Mouse (Mus musculus) brain, adult 2 months (tissue): Measurements from ENCODE around the gene Slco2b1.

Experiments
- DNase-seq: peaks from one replicate; pipeline ENCODE4 v3.0.0; 2011; ENCODE audit warnings: low read depth, low spot score

The Slco2b1 gene

DNA sequence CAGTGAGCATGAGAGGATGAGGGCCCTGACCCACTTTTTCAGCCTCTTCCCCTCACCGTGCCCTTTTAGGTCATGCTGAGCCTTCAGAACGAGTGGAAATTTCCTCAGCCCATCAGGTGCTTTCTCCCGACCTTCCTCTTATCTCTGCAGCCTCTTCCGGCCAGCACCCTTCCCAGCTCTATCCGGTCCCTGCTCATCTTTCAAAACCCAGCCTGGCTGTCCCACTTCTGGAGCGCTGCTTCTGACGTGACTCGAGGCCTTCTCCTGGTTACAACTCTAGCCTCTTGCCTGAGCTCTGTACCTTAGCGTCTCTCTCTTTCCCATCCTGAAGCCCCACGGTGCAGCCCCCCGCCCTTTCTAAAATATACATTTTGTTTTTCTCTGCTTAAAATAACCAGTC, 56.9 kb downstream of the Slco2b1 start:
- DNase-seq = no peak

DNA sequence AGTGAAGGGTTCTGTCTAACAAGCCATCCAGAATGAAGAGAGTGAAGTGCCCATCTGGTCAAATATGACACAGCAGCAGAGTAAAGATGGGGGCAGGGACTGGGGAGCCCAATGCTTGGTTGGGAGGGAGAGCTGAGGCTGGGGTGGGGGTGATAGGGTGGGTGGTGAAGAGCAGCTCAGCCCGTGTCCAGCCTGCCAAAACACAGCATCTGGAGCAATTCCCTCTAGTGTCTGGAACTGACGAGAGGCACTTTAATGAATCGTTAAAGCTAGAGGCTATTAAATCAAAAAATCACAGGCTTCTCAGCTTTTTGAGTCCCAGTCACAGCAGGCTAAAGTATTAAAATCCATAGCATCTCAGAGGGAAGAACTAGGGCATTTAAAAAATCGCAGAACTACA, 61.6 kb downstream of the Slco2b1 start:
- no peak for DNase-seq

DNA sequence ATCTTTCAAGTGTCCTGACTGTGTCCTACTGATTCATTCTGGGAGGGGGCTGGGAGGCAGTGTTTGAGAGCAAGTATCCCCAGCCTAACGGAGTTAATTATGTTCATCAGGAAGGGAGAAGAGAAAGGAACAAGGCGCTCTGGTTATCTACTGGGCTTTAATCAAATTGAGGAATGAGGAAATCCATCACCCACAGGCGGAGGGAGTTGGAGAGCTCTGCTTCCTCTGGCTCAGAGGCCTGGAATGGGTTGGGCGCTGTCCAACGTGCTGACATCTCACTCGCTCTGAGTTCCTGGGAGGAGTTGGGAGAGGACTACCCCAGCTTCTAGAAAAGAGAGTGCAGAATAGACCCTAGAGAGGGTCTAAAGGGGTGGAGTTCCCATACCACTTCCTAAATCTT, 62.5 kb downstream of the Slco2b1 start:
- peak; percentile 49 for DNase-seq

DNA sequence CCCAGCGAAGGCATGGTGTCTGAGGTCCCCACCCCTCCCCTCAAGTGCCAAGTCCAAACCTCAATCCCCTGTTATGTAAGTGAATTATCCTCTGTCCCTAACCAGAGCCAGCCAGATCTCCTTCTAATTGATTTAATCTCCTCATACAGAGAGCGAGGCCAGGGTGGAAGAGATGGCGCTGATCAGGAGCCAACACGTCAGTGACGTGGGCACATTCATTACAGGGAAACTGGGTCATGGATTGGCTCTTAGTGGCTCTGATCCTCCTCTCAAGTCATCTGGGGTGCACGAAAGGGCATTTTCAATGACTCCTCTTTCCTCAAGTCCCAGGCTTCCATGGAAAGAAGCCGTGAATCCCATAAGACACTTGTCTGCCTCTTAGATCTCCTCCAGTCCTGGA, 66.4 kb downstream of the Slco2b1 start:
- DNase-seq = no peak

DNA sequence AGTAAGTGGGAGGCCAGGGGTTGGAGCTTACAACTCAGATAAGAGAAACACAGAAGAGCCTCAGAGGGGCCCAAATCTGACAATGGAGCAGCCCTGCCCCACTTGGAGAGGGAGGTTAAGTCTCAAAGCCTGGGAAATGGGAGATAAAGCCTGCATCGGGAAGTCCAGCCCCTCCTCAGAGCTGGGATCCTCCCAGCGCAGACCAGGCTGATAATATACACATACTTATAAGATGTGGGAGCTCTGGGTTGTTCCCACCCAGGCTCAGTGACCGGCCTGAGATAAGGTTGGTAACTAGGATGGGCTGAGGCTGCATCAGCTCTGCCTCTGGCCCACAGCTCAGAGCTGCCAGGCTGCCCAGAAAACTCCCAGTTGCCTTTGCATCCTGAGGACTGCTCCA, 69.1 kb downstream of the Slco2b1 start:
- DNase-seq = no peak

DNA sequence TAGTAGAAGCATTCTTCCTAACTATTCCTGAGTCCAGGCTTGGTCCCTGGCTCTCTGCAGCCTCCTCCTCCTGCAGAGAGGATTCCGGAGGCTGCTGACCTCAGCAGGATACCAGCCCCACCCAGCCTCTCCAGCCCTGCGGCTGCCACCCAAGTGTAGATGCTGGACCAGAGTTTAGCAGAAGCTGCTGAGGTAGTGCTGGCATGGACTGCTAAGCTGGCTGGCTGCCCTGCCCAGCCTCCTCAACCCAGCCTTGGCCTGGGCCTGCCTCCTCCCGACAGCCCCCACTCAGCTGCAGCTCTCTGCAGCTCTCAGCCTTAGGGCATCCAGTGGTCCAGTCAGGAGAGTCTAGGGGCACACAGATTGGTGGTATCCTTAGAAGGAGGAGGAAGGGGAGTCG, 69.9 kb downstream of the Slco2b1 start:
- peak; percentile 26 for DNase-seq

DNA sequence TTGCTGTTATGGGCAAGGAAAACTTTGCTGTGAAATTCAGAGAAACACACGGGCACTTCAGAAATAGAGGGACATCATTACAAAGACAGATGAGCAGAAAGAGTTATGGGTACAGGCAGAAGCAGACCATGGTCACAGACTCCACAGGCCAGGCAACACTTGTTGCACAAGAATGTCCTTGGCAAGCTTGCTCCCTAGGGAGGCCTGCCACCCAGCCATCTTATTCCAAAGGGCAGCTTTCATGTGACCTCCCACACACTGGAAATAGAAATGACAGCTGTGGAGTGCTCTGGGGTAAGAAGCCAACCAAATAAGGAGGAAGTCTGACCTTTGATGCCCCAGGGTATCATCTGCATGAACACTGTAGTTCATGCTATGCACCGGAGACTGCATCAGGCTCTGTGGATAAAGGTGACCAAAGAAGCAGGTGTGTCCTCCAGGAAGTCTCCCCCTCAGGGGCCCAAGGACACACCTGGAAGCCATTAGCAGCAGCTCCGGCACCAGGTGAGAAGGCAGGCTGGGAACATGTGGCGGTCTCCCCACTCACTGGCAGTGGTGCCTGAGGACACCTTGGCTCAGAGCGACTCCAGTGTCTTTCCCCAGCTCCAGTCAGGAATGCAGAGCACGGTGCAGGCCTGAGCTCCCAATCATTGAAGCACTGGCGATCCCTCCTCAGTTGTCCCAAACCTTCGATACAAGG, 77.0 kb downstream of the Slco2b1 start:
- DNase-seq = no peak

DNA sequence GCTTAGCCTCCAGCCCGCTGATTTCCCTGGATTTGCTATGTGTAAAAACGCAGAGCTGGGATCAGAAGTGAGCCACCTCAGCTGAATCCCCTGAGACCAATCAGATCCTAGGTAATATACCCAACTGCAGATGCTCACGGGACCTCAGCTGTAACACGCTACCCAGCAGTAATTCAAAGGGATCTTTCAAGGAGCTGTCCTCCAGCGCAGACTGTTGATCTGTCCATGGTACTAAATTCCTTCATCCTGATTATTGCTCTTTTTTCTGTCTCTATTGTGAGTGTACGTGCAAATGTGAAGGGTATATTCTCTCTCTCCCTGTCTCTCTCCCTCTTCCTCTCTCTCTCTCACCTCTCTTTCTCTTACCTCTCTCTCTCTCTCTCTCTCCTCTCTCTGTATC, 78.9 kb downstream of the Slco2b1 start:
- no peak for DNase-seq

DNA sequence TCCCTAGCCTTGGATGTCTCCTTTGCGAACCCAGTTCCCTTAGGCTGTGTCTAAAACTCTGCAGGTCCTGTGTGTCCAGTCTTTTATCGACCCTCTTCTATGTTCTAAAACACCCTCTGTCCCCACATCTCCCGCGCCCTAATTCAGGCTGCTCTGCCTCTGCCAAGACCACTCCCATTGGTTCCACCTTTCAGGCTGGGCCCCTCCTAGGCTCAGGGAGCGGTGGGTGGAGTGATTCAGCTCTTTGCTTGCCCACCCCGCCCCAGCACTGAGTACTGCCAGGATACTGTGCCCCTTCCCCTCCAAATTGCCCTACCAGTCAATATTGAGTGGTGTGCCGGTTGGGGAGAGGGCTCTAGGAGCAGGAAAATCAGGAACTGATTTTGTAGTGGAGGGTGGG, 83.8 kb downstream of the Slco2b1 start:
- DNase-seq = no peak

DNA sequence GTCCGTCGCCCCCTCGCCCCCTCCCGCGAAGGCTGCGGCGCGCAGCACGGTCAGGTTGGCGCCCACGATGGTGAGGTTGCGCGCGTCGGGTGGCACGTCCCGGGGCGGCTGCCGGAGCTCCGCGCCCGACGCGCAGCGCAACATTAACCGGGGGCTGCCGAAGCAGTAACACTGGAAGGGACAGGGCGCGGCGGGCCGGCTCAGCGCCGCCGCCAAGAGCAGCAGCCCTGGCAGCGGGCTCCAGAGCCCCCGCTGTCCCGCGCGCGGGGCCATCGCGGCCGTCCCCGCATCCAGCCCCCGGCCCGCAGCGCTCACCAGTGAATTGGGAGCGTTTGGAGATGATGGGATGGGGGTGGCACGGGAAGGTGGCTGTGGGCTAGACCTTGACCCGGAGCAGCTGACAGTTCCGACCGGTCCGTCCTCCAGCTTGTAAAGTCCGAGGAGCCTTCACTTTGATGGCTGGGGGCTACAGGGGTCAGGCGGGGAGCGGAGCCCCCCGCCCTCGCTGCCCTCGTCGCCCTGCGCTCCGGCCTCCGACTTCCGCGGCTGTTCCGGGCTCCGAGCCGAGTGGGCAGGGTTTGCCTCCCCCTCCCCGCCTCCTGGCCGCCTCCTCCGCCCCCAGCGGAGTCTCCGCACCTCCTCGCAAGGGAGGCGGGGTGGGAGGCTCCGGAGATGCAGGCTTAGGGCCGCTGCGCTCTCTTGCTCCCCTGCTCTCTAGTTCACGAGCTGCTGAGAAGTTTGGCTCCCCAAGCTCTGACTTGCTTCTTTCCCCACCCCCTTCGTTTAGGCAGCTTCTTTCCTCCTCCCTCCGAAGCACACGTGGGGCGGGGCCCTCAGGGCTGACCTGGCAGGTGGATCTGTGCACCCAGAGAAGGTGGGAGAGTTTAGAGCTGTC, 84.5 kb downstream of the Slco2b1 start, which contains the start of gene Tpbgl:
Tpbgl (minus strand) TSS at position 728 of the 895 bp plus-strand sequence.
- DNase-seq = peak; percentile 37

DNA sequence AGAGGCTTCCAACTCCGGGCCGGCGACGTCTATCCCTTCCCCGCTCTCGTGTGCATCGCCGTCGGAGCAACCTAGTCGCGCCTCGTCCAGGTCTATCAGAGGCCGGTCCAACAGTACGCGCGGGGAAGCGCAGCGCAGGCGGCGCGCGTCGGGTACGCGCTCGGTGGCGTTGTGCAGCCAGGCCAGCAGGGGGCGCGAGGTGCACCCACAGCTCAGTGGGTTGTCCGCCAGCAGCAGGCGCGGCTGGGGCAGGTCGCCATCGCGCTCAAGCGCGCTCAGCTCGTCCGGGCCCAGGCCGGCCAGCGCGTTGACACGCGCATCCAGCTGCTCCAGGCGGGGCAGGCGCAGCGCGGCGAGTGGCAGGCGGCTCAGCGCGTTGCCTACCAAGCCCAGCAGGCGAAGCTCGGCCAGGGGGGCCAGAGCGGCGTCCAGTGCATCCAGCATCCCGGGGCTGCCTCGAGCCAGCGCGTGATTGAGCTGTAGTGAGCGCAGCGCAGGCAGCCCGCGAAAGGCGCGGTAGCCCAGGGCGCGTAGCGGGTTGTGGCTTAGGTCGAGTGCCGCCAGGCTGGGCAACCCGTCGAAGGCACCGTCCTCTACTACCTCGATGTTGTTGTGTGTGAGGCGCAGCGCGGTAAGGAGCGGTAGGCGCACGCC, 85.3 kb downstream of the Slco2b1 start:
- DNase-seq = peak; percentile 90

DNA sequence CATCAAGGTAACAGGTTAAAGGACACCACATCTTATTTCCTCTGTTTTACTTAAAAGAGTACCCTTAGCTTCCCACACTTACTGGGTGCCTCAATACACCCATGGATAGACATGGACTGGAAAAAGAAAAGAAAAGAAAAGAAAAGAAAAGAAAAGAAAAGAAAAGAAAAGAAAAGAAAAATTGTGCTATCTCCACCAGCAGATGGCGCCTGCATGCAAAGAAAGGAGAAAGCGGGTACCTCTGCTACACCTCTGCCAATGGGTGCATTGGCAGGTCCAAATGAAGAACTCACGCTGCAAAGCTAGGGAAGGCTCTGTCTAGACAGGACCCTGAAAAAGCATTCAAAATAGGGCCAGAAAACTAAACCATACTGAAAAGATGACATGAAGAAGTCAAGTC, 92.3 kb downstream of the Slco2b1 start:
- DNase-seq = peak; percentile 67

DNA sequence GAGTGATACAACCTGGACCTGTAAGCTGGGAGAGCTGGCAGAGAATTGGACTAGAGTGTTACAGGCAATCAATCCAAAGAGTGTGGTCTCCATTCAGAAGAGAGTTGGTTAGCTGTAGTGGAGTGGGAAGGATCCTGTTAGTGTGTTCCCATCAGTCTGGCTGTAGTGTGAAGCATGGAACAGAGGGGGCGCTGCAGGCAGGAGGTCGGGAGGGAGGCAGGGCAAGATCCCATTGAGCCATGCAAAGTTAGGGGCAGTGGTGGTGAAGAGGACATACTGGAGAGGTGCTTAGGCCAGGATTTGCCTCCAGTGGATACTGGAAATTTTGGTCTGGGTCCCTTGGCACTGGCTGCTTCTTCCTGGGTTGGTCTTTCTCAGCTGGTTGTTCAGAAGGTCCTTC, 92.9 kb downstream of the Slco2b1 start:
- DNase-seq = no peak
